Mouse (Mus musculus): ENCODE measurements around the gene Nkrf.

Gene Nkrf

DNA sequence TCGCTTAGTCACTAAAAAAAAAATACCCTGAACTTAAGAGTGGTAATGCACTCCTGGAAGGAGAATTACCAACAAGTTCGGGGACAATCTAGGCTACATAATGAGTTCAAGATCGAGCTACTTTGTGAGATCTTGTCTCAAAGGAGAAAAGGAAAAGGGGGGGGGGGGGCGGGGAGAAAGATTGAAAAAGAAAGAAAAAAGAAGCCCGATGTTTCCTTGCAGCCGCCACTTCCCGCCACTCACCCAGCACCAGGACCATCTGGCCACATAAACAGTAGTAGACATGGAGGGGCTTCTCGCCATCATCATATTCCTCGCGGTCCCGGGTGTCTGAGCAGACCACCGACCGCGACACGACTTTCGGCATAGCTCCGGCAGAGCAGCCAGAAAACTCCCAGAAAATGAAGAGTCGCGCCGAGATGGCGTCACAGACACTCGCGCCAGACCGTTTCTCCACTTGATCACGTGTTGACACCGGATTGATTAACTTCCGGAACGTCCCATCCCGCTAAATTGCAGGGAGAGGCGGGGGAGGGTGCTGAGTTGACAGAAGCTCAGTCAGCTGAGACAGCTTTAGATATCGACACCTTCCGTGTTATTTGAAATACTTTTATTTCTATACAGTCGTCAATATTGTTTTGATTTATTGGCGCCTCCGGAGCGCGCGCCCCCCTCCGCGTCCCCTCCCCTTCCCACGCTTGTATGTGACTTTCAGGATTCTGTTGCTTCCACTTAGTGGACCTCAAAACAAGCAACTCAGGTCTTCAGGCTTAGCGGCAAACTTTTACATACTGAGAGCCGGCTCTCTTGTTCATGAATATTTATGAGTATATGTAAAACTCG, 38.7 kb downstream of the Nkrf start:
- intact Hi-C loops (cut with DNase I): no loop called here

GRCm38 (mm10) chrX:36852631-36853030, 50.1 kb downstream of the Nkrf start:
- intact Hi-C loops (cut with DNase I): no loop called here

- intact Hi-C loops (cut with DNase I): no loop called here
These were observed 55.5 kb downstream of the Nkrf start for GRCm38 (mm10) chrX:36847152-36847551.

DNA sequence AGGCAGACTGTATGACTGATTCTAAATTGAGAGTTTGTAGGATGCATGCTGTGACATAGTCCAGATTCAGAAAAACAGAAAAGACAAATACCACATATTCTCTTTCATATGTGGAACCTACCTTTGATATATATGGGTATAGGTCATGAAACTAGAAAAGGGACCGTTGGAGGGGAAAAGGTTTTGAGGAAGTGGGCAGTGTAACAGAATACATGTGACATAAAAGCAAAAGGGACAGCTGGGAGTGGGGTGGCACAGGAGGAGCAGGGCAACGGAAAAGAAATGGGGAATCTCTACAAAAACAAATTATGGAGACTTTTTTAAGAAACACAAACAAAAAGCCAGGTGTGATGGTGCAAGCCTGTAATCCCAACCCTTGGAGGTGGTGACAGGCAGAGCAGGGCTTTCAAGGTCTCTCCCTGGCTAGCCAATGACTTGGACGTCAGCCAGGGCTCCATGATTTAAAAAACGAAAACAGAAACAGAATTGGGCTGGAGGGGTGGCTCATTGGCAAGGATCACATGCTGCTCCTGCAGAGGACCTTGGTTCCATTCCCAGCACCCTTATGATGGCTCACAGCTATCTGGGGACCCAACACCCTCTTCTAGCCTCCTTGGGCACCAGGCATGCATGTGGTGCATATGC, 59.2 kb downstream of the Nkrf start:
- intact Hi-C loops (cut with DNase I): no loop called here

GRCm38 (mm10) chrX:36841698-36842097, 61.0 kb downstream of the Nkrf start:
- intact Hi-C loops (cut with DNase I): no loop called here

DNA sequence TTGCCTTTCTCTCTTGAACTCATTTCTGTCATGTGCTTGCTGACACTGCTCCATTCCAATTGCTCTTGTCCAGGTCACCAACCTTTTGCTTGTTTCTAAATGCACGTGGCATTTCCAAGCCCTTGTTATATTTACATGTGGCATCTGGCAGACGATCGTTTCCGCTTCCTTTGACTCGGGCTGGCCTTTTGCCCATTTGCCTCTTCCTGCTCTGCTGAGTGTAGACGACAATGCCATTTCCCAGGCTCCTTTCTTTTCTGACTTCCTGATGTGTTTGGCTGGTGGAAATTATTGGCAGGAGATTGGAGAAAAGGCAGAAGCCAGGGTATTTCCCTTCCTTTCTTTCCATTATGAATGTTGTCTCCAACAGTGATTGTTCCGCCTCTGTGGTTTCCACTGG, 63.3 kb downstream of the Nkrf start:
- intact Hi-C loops (cut with DNase I): loop anchor here (10.0 kb wide), 1 partner anchor 185 kb away; no protein-coding TSS in a partner anchor
